Mouse (Mus musculus) retina, postnatal 7 days (tissue): ENCODE measurements around the gene Fam189b.
"Not testable (repeated sequence)": the region's sequence is repeated elsewhere in the genome, so short reads cannot be mapped to it uniquely, and the experiment has no call there.

Experiments used
- DNase-seq: peaks from one replicate; pipeline ENCODE4 v3.0.0-alpha.2; 2012; ENCODE audit warnings: low read depth, low spot score

Fam189b gene

GRCm38 (mm10) chr3:89183058-89183958, at the start of gene Fam189b:
Gene Fam189b (plus strand): TSS chr3:89183143.
- peak; percentile 68 for DNase-seq

- no peak for DNase-seq
These were observed 49.2 kb upstream of the Fam189b start for GRCm38 (mm10) chr3:89133752-89134151.

GRCm38 (mm10) chr3:89135958-89136357, 47.0 kb upstream of the Fam189b start, which contains the start of gene Pklr:
Gene Pklr (plus strand): TSS chr3:89136142.
- DNase-seq = no peak

- no peak for DNase-seq
These were observed 46.6 kb upstream of the Fam189b start for GRCm38 (mm10) chr3:89136365-89136764.

GRCm38 (mm10) chr3:89144821-89145220, 38.1 kb upstream of the Fam189b start:
- no peak for DNase-seq

GRCm38 (mm10) chr3:89145566-89145965, 37.4 kb upstream of the Fam189b start:
- DNase-seq = peak; percentile 83

GRCm38 (mm10) chr3:89147101-89147978, 35.6 kb upstream of the Fam189b start:
- no peak for DNase-seq

GRCm38 (mm10) chr3:89147979-89148311, 35.0 kb upstream of the Fam189b start:
- DNase-seq = no peak

GRCm38 (mm10) chr3:89148567-89148966, 34.4 kb upstream of the Fam189b start:
- DNase-seq = no peak

- DNase-seq = no peak
These were observed 30.7 kb upstream of the Fam189b start for GRCm38 (mm10) chr3:89152084-89152835.

- no peak for DNase-seq
These were observed 26.0 kb upstream of the Fam189b start for GRCm38 (mm10) chr3:89156951-89157350.

- DNase-seq = no peak
These were observed 24.3 kb upstream of the Fam189b start for GRCm38 (mm10) chr3:89158651-89159050.

GRCm38 (mm10) chr3:89159211-89159610, 23.7 kb upstream of the Fam189b start:
- no peak for DNase-seq

GRCm38 (mm10) chr3:89159616-89160344, 23.2 kb upstream of the Fam189b start, which contains the start of gene Hcn3:
Gene Hcn3 (minus strand): TSS chr3:89160196.
- DNase-seq = peak; percentile 74

GRCm38 (mm10) chr3:89161207-89161606, 21.7 kb upstream of the Fam189b start:
- DNase-seq = not testable (repeated sequence)

- DNase-seq = no peak
These were observed 21.2 kb upstream of the Fam189b start for GRCm38 (mm10) chr3:89161786-89162185.

- DNase-seq = no peak
These were observed 19.8 kb upstream of the Fam189b start for GRCm38 (mm10) chr3:89163123-89163522.

GRCm38 (mm10) chr3:89163643-89164245, 19.2 kb upstream of the Fam189b start:
- DNase-seq = no peak

- peak; percentile 86 for DNase-seq
These were observed 18.3 kb upstream of the Fam189b start, which contains the start of gene Clk2 for GRCm38 (mm10) chr3:89164506-89165267. Gene Clk2 (plus strand): TSS chr3:89164795.
